Comparison of ENCODE assay signal across 17 mouse cellular contexts in the genomic region with DNA sequence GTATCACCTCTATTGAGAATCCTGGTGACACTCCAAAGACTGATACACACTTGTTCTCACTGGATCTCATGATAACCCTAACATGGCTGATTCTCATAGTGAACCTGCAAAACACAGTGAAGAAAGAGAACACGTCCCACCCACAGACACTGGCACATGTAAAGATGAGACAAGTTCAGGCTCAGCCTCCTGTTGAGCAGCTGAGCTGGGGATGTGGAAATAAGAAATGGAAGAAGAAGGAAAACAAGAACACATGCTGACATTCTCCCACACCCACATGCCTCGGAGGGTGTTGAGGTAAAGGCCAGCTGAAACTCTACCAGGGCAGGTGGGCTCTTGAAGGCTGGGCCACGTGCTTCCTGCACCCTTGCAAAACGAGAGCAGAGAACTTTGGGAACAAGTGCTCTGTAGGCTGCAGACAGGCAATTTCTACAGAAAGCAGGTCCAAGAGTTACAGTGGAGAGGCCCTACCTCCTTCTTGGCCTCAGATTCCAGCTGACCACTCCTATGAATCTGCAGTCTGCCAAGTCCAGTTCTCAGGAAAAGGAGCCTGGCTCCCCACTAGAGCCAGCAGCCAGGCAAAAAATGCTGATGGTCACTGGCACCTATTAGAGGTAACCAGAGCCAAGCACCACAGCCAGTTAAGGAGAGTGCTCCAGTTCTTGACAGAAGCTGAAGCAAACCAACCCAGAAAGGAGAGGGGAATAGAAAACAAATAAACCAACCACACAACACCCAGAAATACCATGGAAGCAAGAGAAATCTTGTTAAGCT. TPM values are rescaled to one million over a fixed set of nuclear protein-coding genes. Genes with fewer than 3 reads are reported as not detected.
DNase-seq lines count a peak whose midpoint lies in the region; ATAC-seq lines count a peak whose summit lies in the region.
"Had no signal": no experiment of that assay in that cellular context is flagged by ENCODE, and none has a peak within 500 bp of the region (broad histone marks: within the 10 kb centered on the region; RNA-seq: fewer than 3 reads in every experiment).

No protein-coding gene starts in this region.

- WGBS in hindbrain, embryonic 16.5 days: 71% methylated on average over 4 of the region's 4 CpGs
- WGBS in hindbrain, embryonic 13.5 days: 88% methylated on average over 4 of the region's 4 CpGs

- no peaks in the 10 kb centered on the region for H3K9me3 ChIP-seq in hindbrain, embryonic 16.5 days (ENCODE audit: control insufficient read depth, low read length)
- H3K9me3 ChIP-seq in hindbrain, embryonic 13.5 days: no peaks in the 10 kb centered on the region
- H3K9me3 ChIP-seq: embryonic facial prominence, embryonic 15.5 days; heart, embryonic 10.5 days; liver, embryonic 15.5 days had no signal

- H3K27ac ChIP-seq in hindbrain, embryonic 16.5 days (ENCODE audit: low read depth, low read length): 0 out of 2 replicates have a peak overlapping the region, but pooled peaks have one; percentile 12
- no peak overlapping the region for H3K27ac ChIP-seq in hindbrain, embryonic 13.5 days
- H3K27ac ChIP-seq: embryonic facial prominence, embryonic 15.5 days; heart, embryonic 10.5 days; liver, embryonic 15.5 days had no signal

- H3K4me3 ChIP-seq in hindbrain, embryonic 16.5 days (ENCODE audit: low read length): no peak overlapping the region
- no peak overlapping the region for H3K4me3 ChIP-seq in hindbrain, embryonic 13.5 days
- H3K4me3 ChIP-seq: embryonic facial prominence, embryonic 15.5 days; heart, embryonic 10.5 days; liver, embryonic 15.5 days had no signal

- no peaks in the 10 kb centered on the region for H3K27me3 ChIP-seq in hindbrain, embryonic 16.5 days (replicated peaks; ENCODE audit: control insufficient read depth, insufficient read depth, low read length)
- no peaks in the 10 kb centered on the region for H3K27me3 ChIP-seq in hindbrain, embryonic 13.5 days
- H3K27me3 ChIP-seq: embryonic facial prominence, embryonic 15.5 days had no signal

- no peak overlapping the region for H3K9ac ChIP-seq in hindbrain, embryonic 16.5 days (ENCODE audit: low read depth, low read length)
- H3K9ac ChIP-seq in hindbrain, embryonic 13.5 days: no peak overlapping the region
- H3K9ac ChIP-seq: embryonic facial prominence, embryonic 15.5 days; liver, embryonic 15.5 days had no signal

- H3K4me2 ChIP-seq in hindbrain, embryonic 16.5 days (ENCODE audit: low read length): no peak overlapping the region
- H3K4me2 ChIP-seq in hindbrain, embryonic 13.5 days: no peak overlapping the region
- H3K4me2 ChIP-seq: embryonic facial prominence, embryonic 15.5 days; liver, embryonic 15.5 days had no signal

- no peak for ATAC-seq in hindbrain, embryonic 16.5 days
- ATAC-seq in hindbrain, embryonic 13.5 days (ENCODE audit: low FRiP score): no peak
- ATAC-seq: CD4-positive, CD25-positive, alpha-beta regulatory T cell, adult 4 months; forebrain, embryonic 16.5 days; intestine, embryonic 16.5 days had no signal

- no peaks in the 10 kb centered on the region; the same call in 1 of the 2 replicates for H3K4me1 ChIP-seq in hindbrain, embryonic 16.5 days (ENCODE audit: control insufficient read depth, insufficient read depth, low read depth, low read length)
- H3K4me1 ChIP-seq in hindbrain, embryonic 13.5 days (replicated peaks): no peaks in the 10 kb centered on the region
- H3K4me1 ChIP-seq: embryonic facial prominence, embryonic 15.5 days; heart, embryonic 10.5 days; liver, embryonic 15.5 days had no signal

- peak; percentile 30 for DNase-seq in right cerebral cortex, adult 18-20 months
- DNase-seq in right cerebral cortex, postnatal 4 days: no peak
- DNase-seq in cerebellum, postnatal 10 days: peak; percentile 57 to 62
- peak; percentile 90 for DNase-seq in gonadal fat pad, adult 2 months (ENCODE audit: low read depth)
- no peak for DNase-seq in embryo, embryonic 10.5 days (ENCODE audit: low spot score)
- no peak for DNase-seq in retina, postnatal 1 day
- DNase-seq: adrenal gland, adult 8-10 months; kidney, postnatal 4 days; left cerebral cortex, postnatal 4 days had no signal

- H3K36me3 ChIP-seq in hindbrain, embryonic 16.5 days (ENCODE audit: control insufficient read depth, insufficient read depth, low read length): peaks cover 8% of the 10 kb centered on the region; the same call in 1 of the 2 replicates
- peaks cover 42% of the 10 kb centered on the region for H3K36me3 ChIP-seq in hindbrain, embryonic 13.5 days
- H3K36me3 ChIP-seq: embryonic facial prominence, embryonic 15.5 days; heart, embryonic 10.5 days; liver, embryonic 15.5 days had no signal

RNA-seq across cellular contexts. Expression of a gene that starts 33.1 kb away (rescaled TPM):
- polyA plus RNA-seq in hindbrain, embryonic 16.5 days (2015; fragmentation: Nextera tagmentation; extraction: Ambion mirVana): 35.4 and 57.3 TPM in 2 replicates
- 43.1 and 46.9 TPM in 2 replicates for polyA plus RNA-seq in hindbrain, embryonic 13.5 days (2015; fragmentation: Nextera tagmentation; extraction: Ambion mirVana)
- 98.5 and 98.6 TPM in 2 replicates for polyA plus RNA-seq in gonadal fat pad, adult 2 months (2012; rRNA removed)
- polyA plus RNA-seq: CD4-positive, CD25-positive, alpha-beta regulatory T cell, adult 4 months had no signal

Comparison
In these comparisons a context has a peak if more than half of its experiments do, and no peak if none do; other contexts are left out.
1. DNase-seq: peak in right cerebral cortex, adult 18-20 months (single experiment), cerebellum, postnatal 10 days (2 of 2) and gonadal fat pad, adult 2 months (single experiment); none in right cerebral cortex, postnatal 4 days (single experiment), embryo, embryonic 10.5 days (single experiment) and retina, postnatal 1 day (single experiment).